Mouse (Mus musculus) frontal cortex, postnatal 10 days (tissue): ENCODE measurements at regions not wholly inside any gene's neighbourhood (a gene's known extent, or its start where the extent isn't known, plus 50 kb on each side); places are given as distances from the start of the nearest gene placed in this dataset.

ENCODE experiments used
- DNase-seq, 2 experiments: peaks; one replicate each; pipeline ENCODE4 v3.0.0; 2022; ENCODE audit warnings: low spot score in 2 of 2, mixed read lengths in 1 of 2

- DNase-seq = no peak
Observed at GRCm38 (mm10) chr2:171196472-171196871, 464.9 kb downstream of the Dok5 start.

- DNase-seq = no peak
Observed at GRCm38 (mm10) chr2:171192181-171192580, 460.6 kb downstream of the Dok5 start.
